Mouse (Mus musculus) limb, embryonic 14.5 days (tissue): Measurements from ENCODE around the gene Fam13c. TPM values are rescaled to one million over a fixed set of nuclear protein-coding genes. Genes with fewer than 3 reads are reported as not detected.

ENCODE experiments used
- ATAC-seq: fragments of 200-750 bp; cut with Nextera tagmentation; 2 replicates; pipeline ENCODE4 v1.8.0; 2017; ENCODE audit warnings: low read depth, moderate number of reproducible peaks, moderate TSS enrichment; ENCODE audit not compliant: low FRiP score
- DNase-seq: peaks from one replicate; pipeline ENCODE4 v3.0.0-alpha.2; 2015; ENCODE audit warnings: low spot score
- H3K27ac ChIP-seq: fragments of 300-500 bp; sonication (generic); replicated peaks from 2 replicates; pipeline ENCODE4 v1.5.1; 2014; ENCODE audit warnings: low read depth, mild to moderate bottlenecking, low read length, moderate library complexity, mixed read lengths
- H3K27me3 ChIP-seq: fragments of 300-500 bp; sonication (generic); 2 replicates; pipeline ENCODE4 v1.6.1; 2014; ENCODE audit warnings: low read length, mixed read lengths; ENCODE audit not compliant: control insufficient read depth, insufficient read depth
- H3K36me3 ChIP-seq: fragments of 300-500 bp; sonication (generic); 2 replicates; pipeline ENCODE4 v1.6.1; 2014; ENCODE audit warnings: mild to moderate bottlenecking, low read length, moderate library complexity, mixed read lengths; ENCODE audit not compliant: control insufficient read depth, insufficient read depth
- H3K4me1 ChIP-seq: fragments of 300-500 bp; sonication (generic); 2 replicates; pipeline ENCODE4 v1.6.1; 2014; ENCODE audit warnings: antibody characterized with exemption, low read length, mixed read lengths; ENCODE audit not compliant: control insufficient read depth, insufficient read depth
- H3K4me2 ChIP-seq: fragments of 300-500 bp; sonication (generic); replicated peaks from 2 replicates; pipeline ENCODE4 v1.6.1; 2014; ENCODE audit warnings: low read depth, mild to moderate bottlenecking, low read length, moderate library complexity; ENCODE audit not compliant: severe bottlenecking
- H3K4me3 ChIP-seq: fragments of 300-500 bp; sonication (generic); replicated peaks from 2 replicates; pipeline ENCODE4 v1.5.1; 2014; ENCODE audit warnings: low read length
- H3K9ac ChIP-seq: fragments of 300-500 bp; sonication (generic); 2 replicates; pipeline ENCODE4 v1.6.1; 2014; ENCODE audit warnings: mild to moderate bottlenecking, low read depth, low read length, moderate library complexity; ENCODE audit not compliant: severe bottlenecking
- H3K9me3 ChIP-seq: fragments of 300-500 bp; sonication (generic); 2 replicates; pipeline ENCODE4 v1.6.1; 2016; ENCODE audit warnings: low read length; ENCODE audit not compliant: control insufficient read depth
- POLR2A ChIP-seq: fragments of 200-500 bp; IDR thresholded peaks from 2 replicates; pipeline ENCODE4 v1.8.0; 2012; ENCODE audit warnings: inconsistent platforms, mild to moderate bottlenecking, moderate library complexity, borderline replicate concordance; ENCODE audit not compliant: insufficient read depth, insufficient read length; ENCODE audit errors: extremely low read depth
- WGBS: fragments of 180-500 bp; shearing (Covaris S2); extraction: QIAGEN DNeasy Blood & Tissue Kit; methylation state at CpG from one replicate; pipeline ENCODE4 v1.1.7; 2014; 5-methylcytosine and 5-hydroxymethylcytosine counted together
- polyA plus RNA-seq, 2 experiments: library from polyadenylated mRNA; depleted of rRNA in 1 of 2; stranded (reverse) in 1 of 2; unstranded in 1 of 2; fragments of >200 nt; fragmentation: Nextera tagmentation in 1 of 2; extraction: Ambion mirVana in 1 of 2; gene quantifications; 2 replicates each; pipeline versions ENCODE4 v1.2.1 to v1.2.3; 2012 to 2014

The Fam13c gene
- polyA plus RNA-seq, 2 experiments: 6.1 to 11.0 TPM

GRCm38 (mm10) chr10:70458574-70459263, 18.4 kb downstream of the Fam13c start:
- no peak overlapping the region for H3K27ac ChIP-seq
- H3K36me3 ChIP-seq: peaks cover 12% of the 10 kb centered on the region
- 42% methylated on average over 11 of the region's 11 CpGs for WGBS
- no peak overlapping the region for H3K4me2 ChIP-seq
- no peaks in the 10 kb centered on the region for H3K9me3 ChIP-seq
- no peak for TF ChIP-seq POLR2A
- H3K9ac ChIP-seq: no peak overlapping the region
- H3K4me3 ChIP-seq: no peak overlapping the region
- ATAC-seq: no peak
- no peaks in the 10 kb centered on the region for H3K27me3 ChIP-seq
- no peak for DNase-seq
- H3K4me1 ChIP-seq: no peaks in the 10 kb centered on the region

- no peak for DNase-seq
- Histone ChIP-seq H3K4me2 (no peak overlapping the region), H3K9me3 (no peaks in the 10 kb centered on the region), H3K36me3 (no peaks in the 10 kb centered on the region), H3K4me1 (no peaks in the 10 kb centered on the region), H3K4me3 (no peak overlapping the region), H3K27ac (no peak overlapping the region), H3K27me3 (no peaks in the 10 kb centered on the region), H3K9ac (no peak overlapping the region)
- ATAC-seq: no peak
- TF ChIP-seq POLR2A: no peak
- WGBS: 85% methylated on average over 7 of the region's 7 CpGs
These were observed 25.4 kb downstream of the Fam13c start for GRCm38 (mm10) chr10:70465638-70466037.

- WGBS: 93% methylated on average over 1 of the region's 1 CpGs
- Histone ChIP-seq H3K27me3 (no peaks in the 10 kb centered on the region), H3K4me2 (no peak overlapping the region), H3K27ac (no peak overlapping the region), H3K36me3 (peaks cover 3% of the 10 kb centered on the region; the same call in 1 of the 2 replicates), H3K9me3 (no peaks in the 10 kb centered on the region), H3K4me3 (no peak overlapping the region), H3K9ac (no peak overlapping the region), H3K4me1 (no peaks in the 10 kb centered on the region)
- DNase-seq (no peak), ATAC-seq (no peak)
- no peak for TF ChIP-seq POLR2A
These were observed 30.6 kb downstream of the Fam13c start for GRCm38 (mm10) chr10:70470836-70471235.

GRCm38 (mm10) chr10:70477741-70478145, 37.5 kb downstream of the Fam13c start:
- H3K9me3 ChIP-seq: no peaks in the 10 kb centered on the region
- no peaks in the 10 kb centered on the region for H3K4me1 ChIP-seq
- no peak for TF ChIP-seq POLR2A
- no peak for DNase-seq
- H3K36me3 ChIP-seq: peaks cover 14% of the 10 kb centered on the region
- H3K27ac ChIP-seq: no peak overlapping the region
- H3K9ac ChIP-seq: no peak overlapping the region
- no peaks in the 10 kb centered on the region for H3K27me3 ChIP-seq
- no peak overlapping the region for H3K4me2 ChIP-seq
- H3K4me3 ChIP-seq: no peak overlapping the region
- no peak for ATAC-seq
- 88% methylated on average over 10 of the region's 10 CpGs for WGBS

GRCm38 (mm10) chr10:70483736-70484135, 43.5 kb downstream of the Fam13c start:
- H3K4me2 ChIP-seq: no peak overlapping the region
- no peak overlapping the region for H3K4me3 ChIP-seq
- H3K36me3 ChIP-seq: no peaks in the 10 kb centered on the region; the same call in 1 of the 2 replicates
- no peak for TF ChIP-seq POLR2A
- no peak overlapping the region for H3K9ac ChIP-seq
- WGBS: 77% methylated on average over 6 of the region's 6 CpGs
- ATAC-seq: no peak
- DNase-seq: no peak
- no peak overlapping the region for H3K27ac ChIP-seq
- no peaks in the 10 kb centered on the region for H3K4me1 ChIP-seq
- H3K9me3 ChIP-seq: no peaks in the 10 kb centered on the region
- H3K27me3 ChIP-seq: no peaks in the 10 kb centered on the region
